Mouse (Mus musculus): ENCODE results near the gene Spire2.

- TF ChIP-seq CTCF (IDR thresholded peaks at IDR 0.05; ENCODE audit: borderline replicate concordance, insufficient read depth, low read depth, low read length) = no peak
- no peak for TF ChIP-seq POLR2A (IDR thresholded peaks at IDR 0.05; ENCODE audit: borderline replicate concordance, insufficient read depth, low read length)
Measured at GRCm38 (mm10) chr8:123283991-123284390, 48.5 kb upstream of the Spire2 start.

Measured in cerebellum, adult 2 months (tissue).